Mouse (Mus musculus) hindbrain, embryonic 16.5 days (tissue): ENCODE measurements at regions not wholly inside any gene's neighbourhood (a gene's known extent, or its start where the extent isn't known, plus 50 kb on each side); places are given as distances from the start of the nearest gene placed in this dataset.

Experiments used
- ATAC-seq: fragments of 200-750 bp; cut with Nextera tagmentation; 2 replicates; pipeline ENCODE4 v1.8.0; 2017; ENCODE audit warnings: moderate TSS enrichment, moderate library complexity
- H3K27ac ChIP-seq: fragments of 300-500 bp; sonication (generic); 2 replicates; pipeline ENCODE4 v1.5.1; 2014; ENCODE audit warnings: low read depth, mild to moderate bottlenecking, control low read depth, low read length, moderate library complexity
- H3K27me3 ChIP-seq: fragments of 300-500 bp; sonication (generic); replicated peaks from 2 replicates; pipeline ENCODE4 v1.6.1; 2014; ENCODE audit warnings: low read length; ENCODE audit not compliant: control insufficient read depth, insufficient read depth
- H3K36me3 ChIP-seq: fragments of 300-500 bp; sonication (generic); 2 replicates; pipeline ENCODE4 v1.6.1; 2014; ENCODE audit warnings: mild to moderate bottlenecking, low read length, moderate library complexity, mixed read lengths; ENCODE audit not compliant: control insufficient read depth, insufficient read depth
- H3K4me1 ChIP-seq: fragments of 300-500 bp; sonication (generic); 2 replicates; pipeline ENCODE4 v1.6.1; 2014; ENCODE audit warnings: low read depth, low read length; ENCODE audit not compliant: control insufficient read depth, insufficient read depth
- H3K4me2 ChIP-seq: fragments of 300-500 bp; sonication (generic); 2 replicates; pipeline ENCODE4 v1.6.1; 2014; ENCODE audit warnings: mild to moderate bottlenecking, low read length, control low read depth, moderate library complexity
- H3K4me3 ChIP-seq: fragments of 300-500 bp; sonication (generic); 2 replicates; pipeline ENCODE4 v1.5.1; 2014; ENCODE audit warnings: mild to moderate bottlenecking, low read length, control low read depth, moderate library complexity
- H3K9ac ChIP-seq: fragments of 300-500 bp; sonication (generic); 2 replicates; pipeline ENCODE4 v1.6.1; 2014; ENCODE audit warnings: low read depth, mild to moderate bottlenecking, control low read depth, low read length, moderate library complexity
- H3K9me3 ChIP-seq: fragments of 300-500 bp; sonication (generic); 2 replicates; pipeline ENCODE4 v1.6.1; 2014; ENCODE audit warnings: mild to moderate bottlenecking, low read length, moderate library complexity; ENCODE audit not compliant: control insufficient read depth
- WGBS: fragments of 180-500 bp; shearing (Covaris S2); extraction: QIAGEN DNeasy Blood & Tissue Kit; methylation state at CpG from one replicate; pipeline ENCODE4 v1.1.7; 2014; 5-methylcytosine and 5-hydroxymethylcytosine counted together

DNA sequence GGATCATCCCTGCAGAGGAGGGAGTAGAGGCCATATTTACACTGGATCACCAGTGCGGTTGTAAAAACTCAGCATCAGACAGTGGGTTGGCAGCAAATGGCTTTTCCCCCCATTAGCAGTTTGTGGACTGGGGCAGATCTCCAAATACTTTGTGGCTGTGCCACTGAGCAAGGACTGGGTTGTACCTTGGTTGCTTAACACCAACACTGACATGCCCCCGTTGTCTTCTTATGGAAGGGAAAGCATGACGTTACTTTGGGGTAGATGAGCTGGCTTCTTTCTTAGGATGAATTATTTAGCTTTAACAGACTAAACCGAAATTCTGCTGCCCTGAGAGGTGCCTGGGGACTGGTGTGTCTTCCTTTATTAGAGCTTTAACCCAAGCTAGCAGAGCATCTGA, 365.0 kb downstream of the Setd4 start:
- no peak overlapping the region for H3K27ac ChIP-seq

DNA sequence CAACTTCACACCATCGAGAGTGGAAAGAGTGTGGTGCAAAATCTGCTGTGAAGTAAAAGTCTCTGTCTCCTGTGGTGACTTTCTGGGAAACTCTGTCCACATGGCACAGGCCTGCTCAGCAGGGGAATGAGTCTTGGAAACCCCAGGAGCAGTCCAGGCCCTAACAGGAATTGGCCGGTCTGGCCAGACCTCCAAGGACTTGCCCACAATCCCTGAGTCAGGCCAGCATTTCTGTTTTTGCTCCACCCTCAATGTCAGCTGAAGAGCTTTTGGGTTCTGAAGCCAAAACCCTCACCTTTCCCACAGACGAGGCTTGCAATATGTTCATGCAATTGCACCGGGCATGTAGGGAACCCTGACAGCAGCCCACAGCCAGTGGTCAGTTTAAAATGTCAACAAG, 365.5 kb downstream of the Setd4 start:
- ATAC-seq, result no peak
- Histone ChIP-seq H3K36me3 (no peaks in the 10 kb centered on the region), H3K4me3 (no peak overlapping the region), H3K4me1 (no peaks in the 10 kb centered on the region), H3K9me3 (no peaks in the 10 kb centered on the region), H3K27me3 (no peaks in the 10 kb centered on the region), H3K27ac (no peak overlapping the region), H3K9ac (no peak overlapping the region), H3K4me2 (no peak overlapping the region)
- 90% methylated on average over 4 of the region's 4 CpGs for WGBS

More for the DNA sequence above, 365.0 kb downstream of the Setd4 start:
- ATAC-seq, result no peak
- WGBS, result 93% methylated on average over 4 of the region's 4 CpGs
- no peaks in the 10 kb centered on the region for H3K4me1 ChIP-seq
- H3K9me3 ChIP-seq, result no peaks in the 10 kb centered on the region
- no peak overlapping the region for H3K4me3 ChIP-seq
- no peaks in the 10 kb centered on the region for H3K27me3 ChIP-seq
- H3K9ac ChIP-seq, result no peak overlapping the region
- no peak overlapping the region for H3K4me2 ChIP-seq
- H3K36me3 ChIP-seq, result no peaks in the 10 kb centered on the region

DNA sequence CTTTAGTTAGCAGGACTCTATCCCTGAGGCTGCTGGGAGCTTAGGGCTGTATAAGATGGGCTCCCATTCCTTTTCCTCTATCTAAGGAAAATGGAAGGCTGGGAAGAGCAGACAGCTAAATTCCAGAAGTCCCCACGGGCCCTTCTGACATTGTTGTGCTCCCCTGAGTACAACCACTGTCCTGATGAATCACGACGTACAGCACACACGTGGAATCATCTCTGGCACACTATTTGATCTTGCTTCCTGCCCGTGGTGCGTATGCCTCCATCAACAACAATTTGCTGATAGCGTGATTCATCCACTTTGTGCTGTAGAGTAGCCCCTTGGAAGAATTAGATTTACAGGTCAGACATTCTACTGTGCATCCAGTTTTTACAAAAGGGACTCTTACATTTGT, 378.2 kb downstream of the Setd4 start:
- H3K9me3 ChIP-seq, result no peaks in the 10 kb centered on the region
- 78% methylated on average over 7 of the region's 7 CpGs for WGBS

DNA sequence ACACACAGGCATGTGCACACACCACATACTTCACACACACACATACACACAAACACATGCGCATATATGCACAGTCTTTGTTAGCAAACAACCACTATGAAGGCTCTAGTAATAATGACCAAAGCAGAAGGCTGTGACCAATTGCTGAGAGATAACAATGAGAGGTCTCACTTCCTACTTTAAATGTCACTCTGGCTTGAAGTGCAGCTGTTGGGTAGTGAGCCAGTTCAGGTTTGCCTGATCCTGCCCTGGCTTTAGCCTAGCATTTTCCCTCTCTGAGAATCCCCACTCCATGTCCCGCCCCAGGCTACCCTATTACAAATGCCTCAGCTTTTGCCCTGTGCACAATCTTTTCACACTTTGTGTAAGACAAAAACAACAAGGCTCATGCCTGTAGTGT, 378.7 kb downstream of the Setd4 start:
- no peak overlapping the region for H3K4me3 ChIP-seq
- no peak overlapping the region for H3K27ac ChIP-seq
- no peaks in the 10 kb centered on the region for H3K36me3 ChIP-seq
- H3K9ac ChIP-seq, result no peak overlapping the region
- H3K4me1 ChIP-seq, result no peaks in the 10 kb centered on the region
- no peaks in the 10 kb centered on the region for H3K9me3 ChIP-seq
- H3K4me2 ChIP-seq, result no peak overlapping the region
- 85% methylated on average over 2 of the region's 2 CpGs for WGBS
- ATAC-seq, result no peak
- no peaks in the 10 kb centered on the region for H3K27me3 ChIP-seq

More for the DNA sequence above, 378.2 kb downstream of the Setd4 start:
- no peaks in the 10 kb centered on the region for H3K4me1 ChIP-seq
- H3K4me2 ChIP-seq, result no peak overlapping the region
- H3K27ac ChIP-seq, result no peak overlapping the region
- H3K4me3 ChIP-seq, result no peak overlapping the region
- H3K9ac ChIP-seq, result no peak overlapping the region
- H3K27me3 ChIP-seq, result no peaks in the 10 kb centered on the region
- no peaks in the 10 kb centered on the region for H3K36me3 ChIP-seq
- no peak for ATAC-seq

DNA sequence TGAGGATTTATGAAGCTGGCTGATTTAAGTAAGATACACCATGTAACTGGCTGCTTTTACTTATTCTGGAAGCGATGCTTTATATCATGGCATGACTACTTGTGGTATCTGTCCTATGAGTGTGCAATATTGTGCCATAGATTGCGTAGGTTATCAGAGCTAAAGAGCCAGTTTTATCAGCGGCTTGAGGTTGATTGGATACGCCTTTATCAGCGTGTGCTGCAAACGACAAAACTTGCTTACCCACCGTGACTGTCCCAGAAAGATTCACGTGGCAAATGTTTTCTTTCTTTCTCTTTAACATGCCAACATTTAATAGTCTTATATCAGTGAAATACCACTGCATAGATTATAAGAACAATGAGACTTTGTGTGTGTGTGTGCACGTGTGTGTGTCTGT, 384.1 kb downstream of the Setd4 start:
- H3K9ac ChIP-seq, result no peak overlapping the region
- no peaks in the 10 kb centered on the region for H3K36me3 ChIP-seq
- WGBS, result 86% methylated on average over 9 of the region's 9 CpGs
- no peak for ATAC-seq
- H3K4me2 ChIP-seq, result no peak overlapping the region
- H3K4me3 ChIP-seq, result no peak overlapping the region
- no peaks in the 10 kb centered on the region for H3K9me3 ChIP-seq
- H3K27ac ChIP-seq, result no peak overlapping the region
- no peaks in the 10 kb centered on the region for H3K4me1 ChIP-seq
- no peaks in the 10 kb centered on the region; the same call in 1 of the 2 replicates for H3K27me3 ChIP-seq

DNA sequence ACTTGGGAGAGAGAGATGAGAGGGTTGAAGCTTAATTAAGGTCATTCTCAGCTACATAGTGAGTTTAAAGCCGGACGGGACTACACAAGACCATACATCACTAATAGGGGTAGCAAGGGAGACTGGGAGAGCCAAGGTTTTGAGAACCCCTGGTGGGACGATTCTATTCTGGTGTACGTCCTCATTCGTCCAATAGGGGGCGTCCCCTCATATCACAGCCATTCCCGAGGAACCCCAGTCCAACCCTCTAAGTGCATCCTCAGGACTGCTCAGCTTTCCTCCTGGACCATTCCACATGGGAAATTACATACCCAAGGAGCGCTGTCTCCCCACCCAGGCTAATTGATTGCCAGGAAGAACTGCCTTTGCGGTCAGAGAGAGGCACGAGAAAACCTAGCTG, 385.5 kb downstream of the Setd4 start:
- Histone ChIP-seq H3K27me3 (no peaks in the 10 kb centered on the region; the same call in 1 of the 2 replicates), H3K4me2 (no peak overlapping the region), H3K36me3 (no peaks in the 10 kb centered on the region), H3K9ac (no peak overlapping the region), H3K27ac (no peak overlapping the region), H3K9me3 (no peaks in the 10 kb centered on the region), H3K4me1 (no peaks in the 10 kb centered on the region), H3K4me3 (no peak overlapping the region)
- WGBS, result 57% methylated on average over 10 of the region's 10 CpGs
- no peak for ATAC-seq

DNA sequence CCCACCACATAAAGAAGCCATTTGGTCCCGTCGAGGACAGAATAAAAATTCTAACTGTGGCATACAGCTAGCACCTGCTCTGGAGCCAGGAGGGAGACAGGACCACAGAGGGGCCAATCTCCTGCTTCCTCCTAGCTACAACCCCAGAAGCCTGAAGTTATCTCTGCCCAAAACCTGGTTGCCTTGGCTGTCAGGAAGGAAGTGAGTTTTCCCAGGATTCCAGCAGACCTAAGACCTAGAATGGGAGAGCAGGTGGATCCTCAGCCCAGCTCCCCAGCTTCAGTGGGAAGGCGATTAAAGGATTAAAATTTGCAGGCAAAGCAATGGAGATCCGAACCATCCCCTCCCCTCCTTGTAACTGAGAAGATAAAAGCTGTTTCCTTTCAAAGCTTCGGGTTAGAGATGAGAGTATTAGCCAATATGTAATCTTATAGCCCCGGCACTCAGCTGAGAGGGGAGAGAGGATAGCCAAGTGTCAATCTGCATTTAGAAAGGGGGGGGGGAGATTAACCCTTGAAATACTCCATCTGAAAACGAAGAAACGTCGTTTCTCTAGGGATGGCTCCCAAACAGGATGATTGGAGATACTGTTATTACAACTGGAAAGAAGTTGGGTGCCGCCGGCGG, 386.1 kb downstream of the Setd4 start:
- ATAC-seq, result no peak
- no peak overlapping the region for H3K4me2 ChIP-seq
- no peaks in the 10 kb centered on the region for H3K9me3 ChIP-seq
- no peak overlapping the region for H3K27ac ChIP-seq
- 55% methylated on average over 12 of the region's 12 CpGs for WGBS
- no peak overlapping the region for H3K4me3 ChIP-seq
- no peaks in the 10 kb centered on the region for H3K4me1 ChIP-seq
- no peaks in the 10 kb centered on the region for H3K36me3 ChIP-seq
- H3K27me3 ChIP-seq, result no peaks in the 10 kb centered on the region; the same call in 1 of the 2 replicates
- no peak overlapping the region for H3K9ac ChIP-seq

DNA sequence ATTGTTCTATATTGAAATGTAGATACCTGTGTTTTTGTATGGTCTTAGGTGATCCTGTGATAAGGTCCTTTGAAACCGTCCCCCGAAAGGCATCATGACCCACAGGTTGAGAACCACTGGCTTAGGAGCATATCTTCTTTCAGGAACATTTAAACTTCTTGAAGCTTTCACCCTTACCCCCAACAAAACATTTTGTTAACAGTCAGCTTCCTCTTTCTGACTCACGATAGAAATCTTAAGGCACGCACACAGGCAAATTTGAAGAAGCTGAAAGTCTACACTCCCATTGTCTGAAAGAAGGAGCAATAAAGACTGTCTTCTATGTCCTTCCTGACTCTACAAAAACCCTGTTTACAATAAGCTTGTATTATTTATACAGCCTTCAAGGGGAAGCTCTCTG, 388.2 kb downstream of the Setd4 start:
- H3K27ac ChIP-seq, result no peak overlapping the region
- WGBS, result 88% methylated on average over 4 of the region's 4 CpGs
- no peaks in the 10 kb centered on the region for H3K36me3 ChIP-seq
- ATAC-seq, result no peak
- H3K27me3 ChIP-seq, result no peaks in the 10 kb centered on the region; the same call in 1 of the 2 replicates
- no peaks in the 10 kb centered on the region for H3K4me1 ChIP-seq
- no peak overlapping the region for H3K9ac ChIP-seq
- no peaks in the 10 kb centered on the region for H3K9me3 ChIP-seq
- H3K4me2 ChIP-seq, result no peak overlapping the region
- H3K4me3 ChIP-seq, result no peak overlapping the region

DNA sequence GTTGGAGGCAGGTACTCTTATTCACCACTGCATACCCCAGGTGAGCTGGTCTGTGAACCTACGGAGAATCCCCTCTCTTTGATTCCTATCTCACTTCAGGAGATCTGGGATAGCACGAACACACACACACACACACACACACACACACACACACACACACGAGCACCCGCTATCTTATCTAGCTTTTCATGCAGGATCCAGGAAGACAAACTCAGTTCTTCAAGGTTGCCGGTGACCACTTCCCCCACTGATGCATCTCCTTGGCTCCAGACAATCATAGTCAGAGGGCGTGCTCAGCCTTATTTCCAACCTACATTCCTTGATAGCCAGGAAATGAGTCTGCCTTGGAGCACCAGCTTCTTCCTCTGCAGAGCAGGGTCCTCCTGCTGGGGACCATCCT, 387.7 kb upstream of the Runx1 start:
- no peaks in the 10 kb centered on the region for H3K9me3 ChIP-seq
- H3K27ac ChIP-seq, result no peak overlapping the region
- no peak for ATAC-seq
- H3K36me3 ChIP-seq, result no peaks in the 10 kb centered on the region
- no peak overlapping the region for H3K4me3 ChIP-seq
- H3K9ac ChIP-seq, result no peak overlapping the region
- H3K27me3 ChIP-seq, result no peaks in the 10 kb centered on the region
- no peak overlapping the region for H3K4me2 ChIP-seq
- 96% methylated on average over 6 of the region's 6 CpGs for WGBS
- no peaks in the 10 kb centered on the region for H3K4me1 ChIP-seq

DNA sequence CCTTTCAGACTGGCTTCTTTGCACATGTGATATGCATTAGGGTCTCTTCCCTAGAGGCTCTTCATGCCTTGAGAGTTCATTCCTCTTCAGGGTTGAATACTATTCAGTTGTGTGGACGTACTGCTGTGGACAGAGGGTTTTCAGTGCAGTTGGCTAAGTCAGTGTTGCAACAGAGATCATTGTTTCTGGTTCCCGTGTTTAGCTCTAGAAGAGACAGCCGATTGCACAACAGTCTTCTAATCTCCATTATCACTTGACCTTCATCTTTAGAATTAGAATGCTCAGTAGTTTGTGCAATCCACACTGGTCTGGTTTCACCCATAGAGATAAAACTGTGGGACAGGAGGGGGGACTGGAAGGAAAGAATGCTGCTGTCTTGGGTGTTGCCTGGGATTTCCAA, 381.7 kb upstream of the Runx1 start:
- Histone ChIP-seq H3K36me3 (no peaks in the 10 kb centered on the region), H3K9me3 (no peaks in the 10 kb centered on the region), H3K4me2 (no peak overlapping the region), H3K4me1 (no peaks in the 10 kb centered on the region), H3K27me3 (no peaks in the 10 kb centered on the region), H3K9ac (no peak overlapping the region), H3K27ac (no peak overlapping the region), H3K4me3 (no peak overlapping the region)
- WGBS, result 91% methylated on average over 3 of the region's 3 CpGs
- no peak for ATAC-seq
